Mouse (Mus musculus) C2C12 (cell line): ENCODE data around the gene Lrrtm3.

ENCODE experiments used
- CTCF ChIP-seq: IDR thresholded peaks from one replicate; pipeline ENCODE4 v1.5.1; 2011; ENCODE audit not compliant: control insufficient read depth, insufficient read depth, insufficient read length
- FOSL1 ChIP-seq: IDR thresholded peaks from one replicate; pipeline ENCODE4 v1.8.0; 2011; ENCODE audit warnings: mild to moderate bottlenecking, low read length; ENCODE audit not compliant: poor library complexity, insufficient read depth, severe bottlenecking
- MAX ChIP-seq: IDR thresholded peaks from one replicate; pipeline ENCODE4 v1.6.1; 2011; ENCODE audit warnings: mild to moderate bottlenecking, control low read depth
- MYOD1 ChIP-seq: IDR thresholded peaks from one replicate; pipeline ENCODE4 v1.6.1; 2011; ENCODE audit warnings: low read depth; ENCODE audit not compliant: control insufficient read depth, insufficient read length
- USF1 ChIP-seq: IDR thresholded peaks from one replicate; pipeline ENCODE4 v1.6.1; 2011; ENCODE audit warnings: low read depth, mild to moderate bottlenecking, control low read depth, moderate library complexity

DNA sequence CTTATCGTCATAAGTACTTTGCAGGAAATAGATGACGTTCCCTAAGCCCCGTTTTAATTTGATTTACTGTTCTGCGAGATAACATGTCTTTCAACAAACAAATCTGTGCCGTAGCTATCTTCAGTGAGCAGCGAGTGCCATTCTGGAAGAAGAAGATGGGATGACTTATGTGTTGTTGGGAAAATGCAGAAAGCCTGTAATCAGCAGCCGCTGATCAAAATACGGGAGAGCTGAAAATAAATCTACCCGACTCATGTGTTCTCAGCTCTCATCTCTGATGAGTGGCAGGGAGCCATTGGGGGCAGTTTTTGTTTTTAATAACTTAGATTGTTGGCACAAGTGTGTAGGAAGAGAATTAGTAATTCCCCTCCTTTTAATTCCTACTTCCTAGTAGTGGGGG is 26.4 kb downstream of the Lrrtm3 start:
- TF ChIP-seq CTCF (no peak), MAX (no peak), USF1 (no peak), MYOD1 (no peak), FOSL1 (no peak)
